Mouse (Mus musculus) kidney, adult 9 months (tissue): ENCODE measurements at regions not wholly inside any gene's neighbourhood (a gene's known extent, or its start where the extent isn't known, plus 50 kb on each side); places are given as distances from the start of the nearest gene placed in this dataset.

Experiments
- DNase-seq: peaks from one replicate; pipeline ENCODE4 v3.0.0; 2022

- no peak for DNase-seq
These were observed 54.5 kb downstream of the Irx3 start for GRCm38 (mm10) chr8:91747174-91747859.

DNA sequence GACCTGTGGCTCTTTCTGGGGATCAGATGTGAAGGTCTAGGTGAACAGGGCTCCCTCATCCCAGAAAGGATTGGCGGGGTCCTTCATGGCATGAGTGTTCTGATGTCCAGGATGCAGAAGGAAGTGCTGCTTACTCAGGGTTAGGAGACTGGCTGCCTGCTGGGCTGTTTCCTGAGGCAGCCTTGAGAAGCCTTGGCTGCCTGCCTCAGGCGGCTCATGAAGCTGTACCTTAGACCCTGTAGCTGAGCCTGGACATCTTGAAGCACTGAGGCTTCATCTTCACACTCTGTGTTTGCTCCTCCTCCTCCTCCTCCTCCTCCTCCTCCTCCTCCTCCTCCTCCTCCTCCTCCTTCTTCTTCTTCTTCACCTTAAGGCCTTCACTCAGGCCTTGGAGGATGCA lies 77.2 kb downstream of the Irx3 start:
- DNase-seq, result peak; percentile 36
